Mouse (Mus musculus): ENCODE results near the gene Gm13283.
"Not testable (repeated sequence)": the region's sequence is repeated elsewhere in the genome, so short reads cannot be mapped to it uniquely, and the experiment has no call there.

DNA sequence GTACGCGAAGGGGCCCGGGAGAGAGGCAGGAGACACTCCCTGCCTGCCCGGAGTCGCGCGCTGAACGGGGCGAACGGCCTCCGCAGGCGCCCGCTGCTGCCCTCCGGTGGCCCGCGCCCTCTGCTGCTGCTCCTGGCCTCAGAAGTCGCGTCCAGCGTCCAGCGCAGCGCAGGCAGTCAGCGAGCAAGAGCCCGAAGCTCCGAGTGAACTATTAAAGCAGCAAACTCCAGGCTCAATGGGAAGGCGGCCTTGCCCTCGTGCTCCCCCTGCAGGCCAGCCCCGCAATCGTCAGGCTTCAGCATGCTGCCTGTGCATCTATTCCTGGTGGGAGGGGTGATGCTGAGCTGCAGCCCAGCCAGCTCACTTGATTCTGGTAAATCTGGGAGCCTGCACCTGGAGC, 37.2 kb downstream of the Gm13283 start, which contains the start of gene Gm13279:
- not testable (repeated sequence) for TF ChIP-seq CTCF (IDR thresholded peaks at IDR 0.05; ENCODE audit: control insufficient read depth, insufficient read depth, insufficient read length); USF1 (IDR thresholded peaks at IDR 0.05; ENCODE audit: low read depth); MAX (IDR thresholded peaks at IDR 0.05); MYOD1 (IDR thresholded peaks at IDR 0.05; ENCODE audit: control insufficient read depth, insufficient read length, low read depth)
